Mouse (Mus musculus) liver, postnatal 0 days (tissue): ENCODE measurements around the gene Nlrp4c.

Experiments
- CTCF ChIP-seq: sonication (generic); IDR thresholded peaks from 2 replicates; pipeline ENCODE4 v1.5.1; 2016; ENCODE audit warnings: antibody characterized with exemption, low read depth
- EP300 ChIP-seq: IDR thresholded peaks from 2 replicates; pipeline ENCODE4 v1.6.1; 2016; ENCODE audit warnings: antibody characterized with exemption, low read depth, mild to moderate bottlenecking

DNA sequence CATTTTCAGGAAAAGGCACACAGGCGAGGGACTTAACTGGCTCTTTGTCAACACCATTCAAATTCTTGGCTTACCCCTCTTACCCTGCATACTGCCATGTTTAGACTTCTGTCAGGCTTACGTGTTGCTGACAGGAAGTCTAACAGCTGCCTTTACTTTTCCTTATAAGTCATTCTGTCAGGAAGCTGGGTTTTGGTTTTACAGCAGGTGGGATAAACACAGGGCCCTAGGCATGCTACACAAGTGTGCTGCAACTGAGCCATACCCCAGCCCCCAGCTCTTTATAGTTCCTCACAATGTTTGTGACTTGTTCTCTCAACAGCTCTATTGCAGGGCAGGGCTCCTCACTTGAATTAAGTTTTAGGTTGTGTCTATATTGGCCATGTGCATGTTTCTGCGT, 94.3 kb downstream of the Nlrp4c start:
- TF ChIP-seq CTCF (no peak), EP300 (no peak)
